Mouse (Mus musculus) forebrain, embryonic 12.5 days (tissue): ENCODE measurements at regions not wholly inside any gene's neighbourhood (a gene's known extent, or its start where the extent isn't known, plus 50 kb on each side); places are given as distances from the start of the nearest gene placed in this dataset.

Source experiments
- ATAC-seq: fragments of 200-750 bp; cut with Nextera tagmentation; 2 replicates; pipeline ENCODE4 v1.8.0; 2017; ENCODE audit warnings: moderate TSS enrichment; ENCODE audit not compliant: low FRiP score
- H3K27ac ChIP-seq: fragments of 300-500 bp; sonication (generic); 2 replicates; pipeline ENCODE4 v1.5.1; 2016; ENCODE audit warnings: mild to moderate bottlenecking
- H3K27me3 ChIP-seq: fragments of 300-500 bp; sonication (generic); 2 replicates; pipeline ENCODE4 v1.6.1; 2016; ENCODE audit warnings: mild to moderate bottlenecking
- H3K36me3 ChIP-seq: fragments of 300-500 bp; sonication (generic); replicated peaks from 2 replicates; pipeline ENCODE4 v1.6.1; 2016; ENCODE audit warnings: mild to moderate bottlenecking
- H3K4me1 ChIP-seq: fragments of 300-500 bp; sonication (generic); 2 replicates; pipeline ENCODE4 v1.6.1; 2016
- H3K4me2 ChIP-seq: fragments of 300-500 bp; sonication (generic); 2 replicates; pipeline ENCODE4 v1.6.1; 2016; ENCODE audit warnings: mild to moderate bottlenecking, moderate library complexity
- H3K4me3 ChIP-seq: fragments of 300-500 bp; sonication (generic); replicated peaks from 2 replicates; pipeline ENCODE4 v1.5.1; 2016; ENCODE audit warnings: mild to moderate bottlenecking
- H3K9ac ChIP-seq: fragments of 300-500 bp; sonication (generic); 2 replicates; pipeline ENCODE4 v1.6.1; 2016; ENCODE audit warnings: mild to moderate bottlenecking
- H3K9me3 ChIP-seq: fragments of 300-500 bp; sonication (generic); 2 replicates; pipeline ENCODE4 v1.6.1; 2016
- WGBS: fragments of 180-500 bp; shearing (Covaris S2); methylation state at CpG from one replicate; pipeline ENCODE4 v1.1.7; 2016; 5-methylcytosine and 5-hydroxymethylcytosine counted together

- peaks cover 4% of the 10 kb centered on the region; the same call in 1 of the 2 replicates for H3K4me1 ChIP-seq
- H3K27ac ChIP-seq = no peak overlapping the region
- H3K9ac ChIP-seq = no peak overlapping the region
- peak; percentile 75 for ATAC-seq
- WGBS = 62% methylated on average over 5 of the region's 5 CpGs
- no peaks in the 10 kb centered on the region for H3K9me3 ChIP-seq
- no peaks in the 10 kb centered on the region for H3K27me3 ChIP-seq
- H3K4me2 ChIP-seq = no peak overlapping the region
- H3K4me3 ChIP-seq = no peak overlapping the region
- H3K36me3 ChIP-seq = no peaks in the 10 kb centered on the region
Measured at GRCm38 (mm10) chr3:109273074-109273801, 67.2 kb upstream of the Vav3 start.

GRCm38 (mm10) chr3:109273802-109274155, 66.7 kb upstream of the Vav3 start:
- no peaks in the 10 kb centered on the region for H3K27me3 ChIP-seq
- 81% methylated on average over 4 of the region's 4 CpGs for WGBS
- H3K9me3 ChIP-seq = no peaks in the 10 kb centered on the region
- no peaks in the 10 kb centered on the region for H3K36me3 ChIP-seq
- H3K4me1 ChIP-seq = peaks cover 4% of the 10 kb centered on the region; the same call in 1 of the 2 replicates
- H3K27ac ChIP-seq = no peak overlapping the region
- H3K4me3 ChIP-seq = no peak overlapping the region
- no peak overlapping the region for H3K4me2 ChIP-seq
- no peak for ATAC-seq
- no peak overlapping the region for H3K9ac ChIP-seq

GRCm38 (mm10) chr3:109279086-109279485, 61.4 kb upstream of the Vav3 start:
- no peak overlapping the region for H3K27ac ChIP-seq
- no peaks in the 10 kb centered on the region for H3K27me3 ChIP-seq
- H3K9ac ChIP-seq = no peak overlapping the region
- H3K4me2 ChIP-seq = no peak overlapping the region
- H3K4me1 ChIP-seq = no peaks in the 10 kb centered on the region
- no peaks in the 10 kb centered on the region for H3K9me3 ChIP-seq
- 57% methylated on average over 1 of the region's 1 CpGs for WGBS
- no peaks in the 10 kb centered on the region for H3K36me3 ChIP-seq
- no peak for ATAC-seq
- H3K4me3 ChIP-seq = no peak overlapping the region

GRCm38 (mm10) chr3:109286590-109286989, 53.9 kb upstream of the Vav3 start:
- no peaks in the 10 kb centered on the region for H3K36me3 ChIP-seq
- H3K4me2 ChIP-seq = no peak overlapping the region
- H3K9ac ChIP-seq = no peak overlapping the region
- WGBS = 83% methylated on average over 1 of the region's 1 CpGs
- ATAC-seq = no peak
- no peak overlapping the region for H3K4me3 ChIP-seq
- H3K27ac ChIP-seq = no peak overlapping the region
- no peaks in the 10 kb centered on the region for H3K4me1 ChIP-seq
- no peaks in the 10 kb centered on the region for H3K9me3 ChIP-seq
- H3K27me3 ChIP-seq = no peaks in the 10 kb centered on the region
